Mouse (Mus musculus): ENCODE data around the gene Nop2. TPM values are rescaled to one million over a fixed set of nuclear protein-coding genes. Genes with fewer than 3 reads are reported as not detected.

The Nop2 gene
- polyA plus RNA-seq, 1 experiment from 2014 or later = 94.1 TPM

DNA sequence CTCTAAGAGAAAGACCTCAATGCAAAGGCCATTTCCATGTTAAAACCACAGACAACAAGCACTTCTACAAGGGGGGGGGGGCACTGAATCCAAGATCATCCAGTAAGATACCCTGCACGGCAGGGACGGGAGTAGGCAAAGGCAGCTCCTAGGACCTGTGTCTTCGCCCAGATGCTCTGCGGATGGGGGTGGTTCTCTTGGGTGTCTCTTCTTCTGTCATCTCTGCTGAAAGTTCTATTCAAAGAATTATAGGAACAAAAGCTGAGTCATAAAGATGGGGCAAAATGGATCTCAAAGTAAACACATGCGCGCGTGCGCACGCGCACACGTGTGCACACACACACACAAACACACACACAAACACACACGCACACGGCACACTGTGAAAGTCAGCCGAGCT lies 36.4 kb downstream of the Nop2 start:
- no peak for DNase-seq (ENCODE audit: low spot score)
- Histone ChIP-seq H3K27ac (replicated peaks) (no peak overlapping the region), H3K9me3 (no peaks in the 10 kb centered on the region), H3K4me3 (no peak overlapping the region), H3K36me3 (replicated peaks) (peaks cover 88% of the 10 kb centered on the region), H3K27me3 (replicated peaks; ENCODE audit: low read depth, poor library complexity, severe bottlenecking) (no peaks in the 10 kb centered on the region), H3K4me1 (peaks cover 37% of the 10 kb centered on the region)
- WGBS = 94% methylated on average over 14 of the region's 14 CpGs

DNA sequence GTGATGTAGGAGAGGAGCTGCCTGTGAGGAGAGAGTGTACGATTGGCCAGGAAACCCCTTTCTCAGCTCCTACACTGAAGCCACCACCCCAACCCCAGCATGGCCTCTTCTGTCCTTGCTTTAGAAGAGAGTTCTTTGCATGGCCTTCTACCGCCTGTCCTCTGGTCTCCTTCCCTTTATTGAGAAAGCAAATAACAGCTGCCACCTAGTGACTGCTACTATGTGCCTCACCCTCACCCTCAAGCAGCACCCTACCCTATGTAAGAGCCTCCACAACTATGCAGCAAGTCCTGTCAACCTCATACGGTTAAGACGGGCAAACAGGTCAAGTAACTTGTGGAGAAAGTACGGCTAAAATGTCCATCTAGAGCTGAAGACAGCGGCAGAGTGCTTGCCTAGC lies 38.5 kb downstream of the Nop2 start:
- WGBS = 94% methylated on average over 6 of the region's 6 CpGs
- no peak for DNase-seq (ENCODE audit: low spot score)
- H3K4me3 ChIP-seq = no peak overlapping the region
- H3K4me1 ChIP-seq = peaks cover 25% of the 10 kb centered on the region
- no peaks in the 10 kb centered on the region for H3K27me3 ChIP-seq (replicated peaks; ENCODE audit: low read depth, poor library complexity, severe bottlenecking)
- H3K9me3 ChIP-seq = no peaks in the 10 kb centered on the region
- H3K27ac ChIP-seq (replicated peaks) = no peak overlapping the region
- H3K36me3 ChIP-seq (replicated peaks) = peaks cover 90% of the 10 kb centered on the region

DNA sequence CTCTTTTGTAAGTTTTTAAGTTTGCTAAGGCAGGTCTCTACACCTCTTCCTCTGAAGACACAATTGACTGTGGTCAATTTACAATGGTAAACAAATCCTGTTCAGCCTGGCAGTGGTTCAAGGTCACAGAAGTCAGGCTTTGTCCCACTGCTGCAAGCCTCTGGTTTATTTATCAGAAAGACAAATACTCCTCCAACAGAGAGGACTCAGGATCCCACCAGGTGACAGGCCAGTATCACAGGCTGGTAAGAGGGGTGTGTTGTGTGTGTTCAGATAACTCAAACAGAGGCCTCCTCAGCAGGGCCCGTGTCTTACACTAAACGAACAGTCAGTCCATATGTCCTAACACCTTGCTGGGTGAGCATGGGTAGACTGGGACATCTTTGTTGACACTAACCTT lies 40.8 kb downstream of the Nop2 start:
- WGBS = 92% methylated on average over 2 of the region's 2 CpGs
- peaks cover 7% of the 10 kb centered on the region for H3K4me1 ChIP-seq
- H3K36me3 ChIP-seq (replicated peaks) = peaks cover 100% of the 10 kb centered on the region

DNA sequence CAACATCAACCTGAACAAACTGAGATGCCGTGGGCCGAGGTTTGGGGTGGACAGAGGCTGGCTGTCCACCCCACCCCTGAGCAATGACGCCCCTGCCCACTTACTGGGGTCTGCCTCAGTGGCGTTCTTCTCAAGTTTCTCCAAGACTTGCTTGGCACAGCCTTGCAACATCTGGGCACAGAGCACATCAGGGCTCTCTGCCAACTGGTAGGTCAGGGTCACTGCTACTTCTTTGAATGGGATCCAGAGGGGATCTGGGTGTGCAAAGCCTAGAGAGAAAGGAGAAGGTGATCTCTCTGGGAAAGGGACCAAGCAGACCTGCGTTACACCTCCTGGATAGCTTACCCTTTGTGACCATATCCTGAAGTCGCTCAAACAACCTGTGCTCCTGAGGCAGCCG lies 41.5 kb downstream of the Nop2 start:
- H3K9me3 ChIP-seq = no peaks in the 10 kb centered on the region
- peaks cover 100% of the 10 kb centered on the region for H3K36me3 ChIP-seq (replicated peaks)
- H3K27me3 ChIP-seq (replicated peaks; ENCODE audit: low read depth, poor library complexity, severe bottlenecking) = no peaks in the 10 kb centered on the region
- no peaks in the 10 kb centered on the region for H3K4me1 ChIP-seq
- WGBS = 96% methylated on average over 7 of the region's 7 CpGs
- no peak overlapping the region for H3K27ac ChIP-seq (replicated peaks)
- no peak for DNase-seq (ENCODE audit: low spot score)
- H3K4me3 ChIP-seq = no peak overlapping the region

More for the DNA sequence above, 40.8 kb downstream of the Nop2 start:
- no peak for DNase-seq (ENCODE audit: low spot score)
- Histone ChIP-seq H3K27ac (replicated peaks) (no peak overlapping the region), H3K27me3 (replicated peaks; ENCODE audit: low read depth, poor library complexity, severe bottlenecking) (no peaks in the 10 kb centered on the region), H3K4me3 (no peak overlapping the region), H3K9me3 (no peaks in the 10 kb centered on the region)

DNA sequence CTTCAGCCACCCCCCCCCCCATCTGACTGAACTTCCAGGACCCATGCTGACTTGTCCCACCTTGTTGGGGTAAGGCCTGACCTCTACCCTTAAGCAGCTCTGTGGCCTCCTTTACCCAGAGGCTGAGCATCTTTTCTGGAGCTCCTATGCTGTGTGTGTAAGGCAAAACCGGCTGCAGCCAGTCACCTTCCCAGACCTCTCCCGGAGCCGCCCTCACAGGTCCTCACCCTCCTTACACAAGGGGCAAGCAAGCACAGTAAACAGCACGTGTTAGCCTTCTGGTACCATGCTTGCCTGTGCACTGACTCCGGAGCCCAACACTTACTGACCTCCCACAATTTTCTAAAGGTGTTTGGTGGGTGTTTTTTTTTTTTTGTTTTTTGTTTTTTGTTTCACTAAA lies 43.8 kb downstream of the Nop2 start:
- Histone ChIP-seq H3K4me3 (no peak overlapping the region), H3K9me3 (no peaks in the 10 kb centered on the region), H3K27ac (replicated peaks) (no peak overlapping the region), H3K4me1 (no peaks in the 10 kb centered on the region), H3K36me3 (replicated peaks) (peaks cover 100% of the 10 kb centered on the region), H3K27me3 (replicated peaks; ENCODE audit: low read depth, poor library complexity, severe bottlenecking) (no peaks in the 10 kb centered on the region)
- 94% methylated on average over 5 of the region's 5 CpGs for WGBS
- DNase-seq (ENCODE audit: low spot score) = no peak

DNA sequence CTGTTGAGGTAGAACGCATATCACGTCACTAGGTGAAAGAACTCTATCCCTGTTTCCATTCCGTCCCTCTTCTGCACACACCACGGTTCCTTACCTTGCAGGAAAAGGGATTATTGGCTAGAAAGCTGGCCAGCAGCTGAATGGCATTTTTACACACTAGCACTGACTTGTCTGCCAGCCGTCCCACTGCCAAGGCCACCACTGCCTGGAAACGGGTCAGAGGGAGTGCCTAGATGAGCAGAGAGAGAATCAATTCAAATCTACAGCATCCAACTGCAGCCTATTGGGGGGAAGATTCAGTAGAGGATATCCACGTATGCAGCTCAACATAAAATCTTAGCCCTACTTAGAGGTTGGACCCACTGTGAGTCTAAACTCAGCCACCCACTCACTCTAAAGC lies 47.9 kb downstream of the Nop2 start:
- Histone ChIP-seq H3K36me3 (replicated peaks) (peaks cover 100% of the 10 kb centered on the region), H3K9me3 (no peaks in the 10 kb centered on the region), H3K27me3 (replicated peaks; ENCODE audit: low read depth, poor library complexity, severe bottlenecking) (no peaks in the 10 kb centered on the region), H3K4me1 (no peaks in the 10 kb centered on the region), H3K4me3 (no peak overlapping the region), H3K27ac (replicated peaks) (no peak overlapping the region)
- 92% methylated on average over 7 of the region's 7 CpGs for WGBS
- no peak for DNase-seq (ENCODE audit: low spot score)

DNA sequence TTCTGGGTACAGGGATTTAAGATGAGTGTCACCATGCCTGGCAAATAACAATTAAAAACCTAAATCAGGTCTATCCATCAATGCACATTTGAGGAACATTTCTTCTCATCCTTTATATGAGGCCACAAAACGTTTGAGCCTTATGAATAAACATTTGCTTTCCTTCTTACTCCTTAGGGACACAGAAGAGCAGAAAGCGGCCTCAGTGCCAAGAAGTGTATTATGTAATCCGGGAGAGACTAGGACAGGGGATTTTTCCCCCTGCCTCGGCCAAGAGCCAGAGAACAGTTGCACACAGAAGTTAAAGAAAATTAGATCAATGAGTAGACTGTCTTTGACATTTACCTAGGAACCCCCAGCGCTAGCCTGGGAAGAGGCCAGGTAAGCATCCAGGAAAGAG lies 50.4 kb downstream of the Nop2 start:
- Histone ChIP-seq H3K9me3 (no peaks in the 10 kb centered on the region), H3K4me3 (no peak overlapping the region), H3K27me3 (replicated peaks; ENCODE audit: low read depth, poor library complexity, severe bottlenecking) (no peaks in the 10 kb centered on the region), H3K27ac (replicated peaks) (no peak overlapping the region), H3K4me1 (no peaks in the 10 kb centered on the region), H3K36me3 (replicated peaks) (peaks cover 100% of the 10 kb centered on the region)
- DNase-seq (ENCODE audit: low spot score) = no peak
- WGBS = 90% methylated on average over 5 of the region's 5 CpGs

DNA sequence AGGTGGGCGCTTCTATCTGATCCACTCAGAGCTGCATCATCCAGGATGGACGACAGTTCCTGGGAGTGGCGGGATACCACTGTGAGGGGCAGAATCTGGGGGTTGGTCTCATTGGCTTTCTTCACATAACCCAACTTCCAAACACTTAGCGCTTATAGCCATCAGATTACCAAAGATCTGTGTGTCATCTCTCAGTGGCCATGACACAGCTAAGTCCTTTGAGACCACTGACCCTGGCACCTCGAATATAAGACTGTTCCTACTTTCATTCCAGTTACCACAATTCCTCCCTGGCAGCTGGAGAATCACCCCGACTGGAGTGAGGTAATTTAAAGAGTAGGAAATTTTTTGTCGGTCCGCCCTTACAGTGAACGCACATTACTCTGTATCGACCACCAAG lies 54.5 kb downstream of the Nop2 start:
- Histone ChIP-seq H3K4me1 (peaks cover 9% of the 10 kb centered on the region), H3K36me3 (replicated peaks) (peaks cover 88% of the 10 kb centered on the region), H3K4me3 (no peak overlapping the region), H3K27me3 (replicated peaks; ENCODE audit: low read depth, poor library complexity, severe bottlenecking) (no peaks in the 10 kb centered on the region), H3K9me3 (no peaks in the 10 kb centered on the region), H3K27ac (replicated peaks) (no peak overlapping the region)
- no peak for DNase-seq (ENCODE audit: low spot score)
- 96% methylated on average over 10 of the region's 10 CpGs for WGBS

DNA sequence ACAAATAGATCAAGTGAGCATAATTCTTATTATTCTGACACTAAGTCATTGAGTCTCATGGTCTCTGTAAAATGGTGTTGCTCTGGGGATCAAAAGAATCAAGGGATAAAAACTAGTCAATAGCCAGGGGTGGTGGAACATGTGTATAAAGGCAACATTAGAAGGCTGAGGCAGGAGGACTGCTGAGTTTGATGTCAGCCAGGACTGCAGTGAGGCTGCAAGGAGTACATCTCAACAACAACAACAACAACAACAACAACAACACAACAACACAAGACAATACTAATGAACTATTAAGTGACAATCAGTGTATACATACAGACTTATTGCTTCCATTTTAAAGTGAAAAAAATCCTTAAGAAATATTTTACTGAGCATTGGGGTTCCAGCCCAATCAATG lies 59.1 kb downstream of the Nop2 start:
- H3K36me3 ChIP-seq (replicated peaks) = peaks cover 67% of the 10 kb centered on the region

DNA sequence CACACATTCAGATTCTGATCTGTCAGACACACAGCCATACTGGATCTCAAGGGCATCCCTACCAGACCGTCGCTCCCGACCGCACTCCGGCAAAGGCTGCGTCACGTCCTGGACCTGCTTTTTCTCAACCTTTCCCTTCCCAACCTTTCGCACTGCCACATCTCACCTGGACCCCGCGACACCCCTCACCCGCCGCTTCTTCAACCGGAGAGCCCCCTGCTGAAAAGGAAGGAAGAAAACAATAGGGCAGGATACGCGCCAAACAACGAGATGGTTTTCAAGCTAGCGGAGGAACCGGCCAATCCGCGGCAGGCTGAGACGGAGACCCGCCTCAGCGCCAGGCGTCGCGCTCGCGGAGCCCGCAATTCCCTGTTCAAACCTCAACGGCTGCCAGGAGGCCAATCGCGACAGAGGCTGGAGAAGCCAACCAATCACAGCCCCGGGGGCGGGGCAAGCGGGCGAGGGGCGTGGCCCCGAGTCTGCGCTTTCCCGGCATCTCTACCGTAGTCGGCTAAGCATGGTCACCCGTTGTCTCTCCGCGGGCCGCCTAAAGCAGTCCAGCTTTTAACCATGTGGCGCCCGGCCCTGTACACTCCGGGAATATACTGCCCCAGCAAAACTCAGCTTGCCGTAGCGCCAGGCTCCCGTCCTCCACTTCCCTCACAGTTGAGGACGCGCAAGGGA lies 59.8 kb downstream of the Nop2 start, which contains the start of the genes Ncapd2 and Mrpl51:
Gene Ncapd2 (minus strand): TSS at position 370 of the 684 bp plus-strand sequence.
Gene Mrpl51 (plus strand): TSS at position 470 of the 684 bp plus-strand sequence.
- Histone ChIP-seq H3K27ac (replicated peaks) (peak within 1 kb of the TSS; percentile 99), H3K4me3 (peak within 1 kb of the TSS; percentile 84), H3K27me3 (replicated peaks; ENCODE audit: low read depth, poor library complexity, severe bottlenecking) (no peaks in the 10 kb centered on the region), H3K36me3 (replicated peaks) (peaks cover 61% of the 10 kb centered on the region), H3K4me1 (peaks cover 29% of the 10 kb centered on the region), H3K9me3 (no peaks in the 10 kb centered on the region)
- peak; percentile 99 for DNase-seq (ENCODE audit: low spot score)
- WGBS = under 1% methylated on average over 54 of the region's 54 CpGs

More for the DNA sequence above, 59.1 kb downstream of the Nop2 start:
- DNase-seq (ENCODE audit: low spot score) = no peak
- Histone ChIP-seq H3K4me1 (peaks cover 24% of the 10 kb centered on the region), H3K27me3 (replicated peaks; ENCODE audit: low read depth, poor library complexity, severe bottlenecking) (no peaks in the 10 kb centered on the region), H3K4me3 (peak overlapping the region; percentile 84), H3K27ac (replicated peaks) (peak overlapping the region; percentile 99), H3K9me3 (no peaks in the 10 kb centered on the region)

DNA sequence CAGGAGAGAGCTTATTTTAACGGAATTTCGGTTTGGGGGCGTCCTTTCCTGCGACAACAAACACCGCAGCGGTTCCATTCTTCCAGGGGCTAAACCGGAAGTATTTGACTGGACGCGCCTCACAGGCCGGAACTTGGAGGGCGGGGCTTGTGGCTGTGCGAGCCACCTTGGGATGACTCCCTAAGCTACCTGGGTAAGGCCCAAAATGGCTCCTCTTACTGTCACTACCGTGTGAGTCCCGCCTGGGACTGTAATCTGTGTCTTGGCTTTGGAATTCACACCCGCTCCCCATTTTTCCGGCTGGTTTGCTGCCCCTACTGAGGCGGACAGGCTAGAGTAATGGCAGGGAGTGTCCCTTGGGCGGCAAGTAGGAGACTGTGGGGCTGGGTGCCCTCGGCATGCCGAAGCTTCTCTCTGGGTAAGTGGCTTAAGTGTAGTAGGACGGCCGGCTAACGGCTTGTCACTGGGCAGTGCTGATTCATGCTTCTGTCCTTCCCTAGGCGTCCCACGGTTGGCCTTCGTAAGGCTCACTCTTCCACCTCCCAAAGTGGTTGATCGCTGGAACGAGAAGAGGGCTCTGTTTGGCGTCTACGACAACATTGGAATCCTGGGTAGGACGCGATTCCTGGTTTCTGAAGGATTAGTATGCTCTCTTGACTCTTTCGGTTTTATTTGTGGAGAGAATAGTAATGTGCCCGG lies 60.5 kb downstream of the Nop2 start:
- H3K27ac ChIP-seq (replicated peaks) = peak overlapping the region; percentile 99
- WGBS = under 1% methylated on average over 34 of the region's 34 CpGs
- H3K4me3 ChIP-seq = peak overlapping the region; percentile 84
- peaks cover 35% of the 10 kb centered on the region for H3K4me1 ChIP-seq
- peak; percentile 94 for DNase-seq (ENCODE audit: low spot score)
- H3K36me3 ChIP-seq (replicated peaks) = peaks cover 55% of the 10 kb centered on the region
- H3K9me3 ChIP-seq = no peaks in the 10 kb centered on the region
- H3K27me3 ChIP-seq (replicated peaks; ENCODE audit: low read depth, poor library complexity, severe bottlenecking) = no peaks in the 10 kb centered on the region

DNA sequence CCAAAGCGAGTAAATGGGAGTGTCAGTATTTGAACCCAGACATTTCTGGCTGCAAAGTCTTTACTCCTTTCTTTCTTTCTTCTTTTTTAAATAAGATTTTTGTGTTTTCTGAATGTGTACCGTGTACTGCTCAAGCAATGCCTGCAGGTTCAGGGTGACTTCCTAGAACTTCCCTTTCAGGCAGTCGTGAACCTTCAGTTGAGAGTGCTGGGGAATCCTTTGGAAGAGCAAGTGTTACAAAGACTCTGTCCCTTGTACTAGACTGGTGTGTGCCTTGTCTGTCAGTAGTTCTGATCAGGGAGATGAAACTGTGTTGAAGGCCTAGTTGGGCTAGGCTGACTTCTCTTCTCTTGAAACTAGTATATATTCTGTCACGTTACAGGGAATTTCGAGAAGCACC lies 61.1 kb downstream of the Nop2 start:
- Histone ChIP-seq H3K36me3 (replicated peaks) (peaks cover 48% of the 10 kb centered on the region), H3K4me3 (peak overlapping the region; percentile 84), H3K27me3 (replicated peaks; ENCODE audit: low read depth, poor library complexity, severe bottlenecking) (no peaks in the 10 kb centered on the region), H3K9me3 (no peaks in the 10 kb centered on the region), H3K4me1 (peaks cover 41% of the 10 kb centered on the region), H3K27ac (replicated peaks) (peak overlapping the region; percentile 99)
- DNase-seq (ENCODE audit: low spot score) = no peak
- 43% methylated on average over 5 of the region's 5 CpGs for WGBS

DNA sequence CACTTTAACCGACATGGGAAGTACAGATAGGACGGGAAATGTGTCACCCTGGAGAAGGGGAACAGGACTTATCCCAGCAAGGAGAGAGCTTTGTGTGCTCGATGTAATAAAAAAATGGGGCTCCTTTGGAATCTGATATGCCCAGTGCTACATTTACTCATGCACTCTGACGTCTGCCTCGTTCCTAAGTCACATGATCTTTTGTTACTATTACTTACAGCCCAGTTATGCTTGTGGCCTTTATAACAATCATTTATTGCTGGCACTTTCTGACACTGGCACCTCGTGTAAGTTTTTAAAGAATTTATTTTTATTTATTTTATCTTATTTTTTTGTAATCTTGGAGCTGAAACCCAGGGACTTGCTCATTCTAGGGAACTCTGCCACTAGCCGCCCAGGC lies 61.7 kb downstream of the Nop2 start:
- Histone ChIP-seq H3K4me3 (peak overlapping the region; percentile 84; the same call in 1 of the 2 replicates), H3K36me3 (replicated peaks) (peaks cover 42% of the 10 kb centered on the region), H3K9me3 (no peaks in the 10 kb centered on the region), H3K27me3 (replicated peaks; ENCODE audit: low read depth, poor library complexity, severe bottlenecking) (no peaks in the 10 kb centered on the region), H3K4me1 (peaks cover 41% of the 10 kb centered on the region), H3K27ac (replicated peaks) (no peak overlapping the region)
- 77% methylated on average over 7 of the region's 7 CpGs for WGBS
- DNase-seq (ENCODE audit: low spot score) = no peak
